Mouse (Mus musculus) small intestine, adult 2 months (tissue): ENCODE measurements around the gene Ccdc117. TPM values are rescaled to one million over a fixed set of nuclear protein-coding genes. Genes with fewer than 3 reads are reported as not detected.

Source experiments
- H3K27ac ChIP-seq: fragments of 200-500 bp; 2 replicates; pipeline ENCODE4 v1.5.1; 2012; ENCODE audit warnings: low read depth, low read length, control low read depth, inconsistent platforms; ENCODE audit not compliant: insufficient read depth
- H3K27me3 ChIP-seq: fragments of 200-500 bp; 2 replicates; pipeline ENCODE4 v1.6.1; 2012; ENCODE audit warnings: mild to moderate bottlenecking, moderate library complexity, low read length, inconsistent platforms; ENCODE audit not compliant: control insufficient read depth, insufficient read depth
- H3K36me3 ChIP-seq: fragments of 200-500 bp; 2 replicates; pipeline ENCODE4 v1.6.1; 2012; ENCODE audit warnings: mild to moderate bottlenecking, low read length, control low read depth, inconsistent platforms; ENCODE audit not compliant: control insufficient read depth, insufficient read depth
- H3K4me1 ChIP-seq: fragments of 200-500 bp; 2 replicates; pipeline ENCODE4 v1.6.1; 2012; ENCODE audit warnings: low read length, inconsistent platforms, mixed read lengths; ENCODE audit not compliant: control insufficient read depth, insufficient read depth, insufficient read length
- H3K4me3 ChIP-seq: fragments of 200-500 bp; 2 replicates; pipeline ENCODE4 v1.5.1; 2012; ENCODE audit warnings: low read depth, mild to moderate bottlenecking, control low read depth, inconsistent platforms, low read length, moderate library complexity
- CTCF ChIP-seq: fragments of 200-500 bp; IDR thresholded peaks from 2 replicates; pipeline ENCODE4 v1.5.1; 2012; ENCODE audit warnings: low read depth, mild to moderate bottlenecking, control low read depth, inconsistent platforms, low read length, moderate library complexity, mixed read lengths; ENCODE audit not compliant: insufficient replicate concordance, insufficient read length; ENCODE audit errors: extremely low read depth
- POLR2A ChIP-seq: fragments of 200-500 bp; IDR thresholded peaks from 2 replicates; pipeline ENCODE4 v1.6.1; 2012; ENCODE audit warnings: low read depth, mild to moderate bottlenecking, control low read depth, inconsistent platforms, low read length, moderate library complexity
- WGBS: fragments of 180-500 bp; shearing (Covaris S2); methylation state at CpG from one replicate; pipeline ENCODE4 v1.1.7; 2018; 5-methylcytosine and 5-hydroxymethylcytosine counted together
- polyA plus RNA-seq: library from polyadenylated mRNA; depleted of rRNA; stranded (reverse); fragments of >200 nt; gene quantifications from 2 replicates; pipeline ENCODE4 v1.2.3, GENCODE M21; 2012

Gene Ccdc117
- polyA plus RNA-seq, 1 experiment, result 2.9 TPM

GRCm38 (mm10) chr11:5522798-5523415 lies 19.1 kb downstream of the Ccdc117 start:
- Histone ChIP-seq H3K27me3 (no peaks in the 10 kb centered on the region), H3K4me1 (peaks cover 11% of the 10 kb centered on the region), H3K36me3 (peaks cover 46% of the 10 kb centered on the region), H3K27ac (peak overlapping the region; percentile 19), H3K4me3 (peak overlapping the region; percentile 47)
- no peak for TF ChIP-seq CTCF
- TF ChIP-seq POLR2A, result no peak
- 71% methylated on average over 11 of the region's 11 CpGs for WGBS

GRCm38 (mm10) chr11:5521516-5522291 lies 20.3 kb downstream of the Ccdc117 start:
- H3K4me1 ChIP-seq, result peaks cover 11% of the 10 kb centered on the region
- H3K4me3 ChIP-seq, result peak overlapping the region; percentile 83
- under 1% methylated on average over 34 of the region's 34 CpGs for WGBS
- H3K27me3 ChIP-seq, result no peaks in the 10 kb centered on the region
- TF ChIP-seq CTCF (peak; percentile 65; the same call in 1 of the 2 replicates), POLR2A (no peak)
- H3K36me3 ChIP-seq, result peaks cover 41% of the 10 kb centered on the region
- peak overlapping the region; percentile 97 for H3K27ac ChIP-seq

- Histone ChIP-seq H3K27ac (peak overlapping the region; percentile 97), H3K4me3 (peak overlapping the region; percentile 83), H3K27me3 (no peaks in the 10 kb centered on the region), H3K36me3 (peaks cover 39% of the 10 kb centered on the region), H3K4me1 (peaks cover 11% of the 10 kb centered on the region)
- WGBS, result under 1% methylated on average over 13 of the region's 13 CpGs
- no peak for TF ChIP-seq POLR2A
- no peak for TF ChIP-seq CTCF
Observed at GRCm38 (mm10) chr11:5521266-5521515, 20.8 kb downstream of the Ccdc117 start.

GRCm38 (mm10) chr11:5520412-5521265 lies 21.3 kb downstream of the Ccdc117 start, which contains the start of gene Xbp1:
Gene Xbp1 (plus strand): TSS chr11:5520659.
- Histone ChIP-seq H3K4me1 (peaks cover 11% of the 10 kb centered on the region), H3K36me3 (peaks cover 34% of the 10 kb centered on the region), H3K27me3 (no peaks in the 10 kb centered on the region), H3K4me3 (peak within 1 kb of the TSS; percentile 83), H3K27ac (peak within 1 kb of the TSS; percentile 97)
- under 1% methylated on average over 71 of the region's 72 CpGs for WGBS
- peak; percentile 95 for TF ChIP-seq POLR2A
- no peak for TF ChIP-seq CTCF

- WGBS, result 80% methylated on average over 3 of the region's 3 CpGs
- Histone ChIP-seq H3K4me1 (peaks cover 11% of the 10 kb centered on the region), H3K27me3 (no peaks in the 10 kb centered on the region), H3K36me3 (peaks cover 26% of the 10 kb centered on the region), H3K27ac (peak overlapping the region; percentile 16; the same call in 1 of the 2 replicates), H3K4me3 (no peak overlapping the region)
- TF ChIP-seq POLR2A (no peak), CTCF (no peak)
Observed at GRCm38 (mm10) chr11:5519681-5520080, 22.3 kb downstream of the Ccdc117 start.

- no peaks in the 10 kb centered on the region for H3K27me3 ChIP-seq
- peaks cover 4% of the 10 kb centered on the region for H3K4me1 ChIP-seq
- WGBS, result 71% methylated on average over 6 of the region's 6 CpGs
- no peak for TF ChIP-seq CTCF
- TF ChIP-seq POLR2A, result no peak
- no peak overlapping the region for H3K27ac ChIP-seq
- H3K4me3 ChIP-seq, result no peak overlapping the region
- H3K36me3 ChIP-seq, result peaks cover 3% of the 10 kb centered on the region
Observed at GRCm38 (mm10) chr11:5517346-5517745, 24.6 kb downstream of the Ccdc117 start.

- Histone ChIP-seq H3K4me3 (no peak overlapping the region), H3K27ac (no peak overlapping the region), H3K27me3 (no peaks in the 10 kb centered on the region), H3K36me3 (no peaks in the 10 kb centered on the region), H3K4me1 (peaks cover 4% of the 10 kb centered on the region)
- TF ChIP-seq POLR2A (no peak), CTCF (no peak)
- WGBS, result 95% methylated on average over 14 of the region's 14 CpGs
Observed at GRCm38 (mm10) chr11:5516617-5517016, 25.4 kb downstream of the Ccdc117 start.
